Mouse (Mus musculus): ENCODE results near the gene Rnd2. TPM values are rescaled to one million over a fixed set of nuclear protein-coding genes. Genes with fewer than 3 reads are reported as not detected.
A peak's percentile ranks its signal among the peaks of the same experiment; 100 is the strongest.
"Not testable (repeated sequence)": the region's sequence is repeated elsewhere in the genome, so short reads cannot be mapped to it uniquely, and the experiment has no call there.

Gene Rnd2
- polyA plus RNA-seq, 1 experiment from 2014 or later = 51.0 TPM

GRCm38 (mm10) chr11:101424925-101425813 lies 39.6 kb upstream of the Rnd2 start, which contains the start of the genes Rundc1 and Ptges3l:
Rundc1 (plus strand) TSS chr11:101425085.
Ptges3l (minus strand) TSS chr11:101425333.
- peak within 1 kb of the TSS; percentile 80 for H3K4me2 ChIP-seq (replicated peaks)
- H3K36me3 ChIP-seq (replicated peaks; ENCODE audit: control insufficient read depth, insufficient read depth) = peaks cover 13% of the 10 kb centered on the region
- H3K4me1 ChIP-seq (replicated peaks; ENCODE audit: control insufficient read depth, insufficient read depth, low read length) = peaks cover 16% of the 10 kb centered on the region
- H3K9me3 ChIP-seq (ENCODE audit: control insufficient read depth, low read length) = no peaks in the 10 kb centered on the region
- H3K4me3 ChIP-seq (replicated peaks; ENCODE audit: low read length) = peak within 1 kb of the TSS; percentile 76
- H3K9ac ChIP-seq = peak within 1 kb of the TSS; percentile 71
- ATAC-seq (ENCODE audit: low FRiP score) (peak; percentile 94), DNase-seq (ENCODE audit: low spot score) (peak; percentile 97)
- WGBS = under 1% methylated on average over 77 of the region's 81 CpGs
- H3K27ac ChIP-seq = peak within 1 kb of the TSS; percentile 83
- H3K27me3 ChIP-seq (ENCODE audit: control insufficient read depth, insufficient read depth, low read length) = no peaks in the 10 kb centered on the region

GRCm38 (mm10) chr11:101426165-101426564 lies 38.6 kb upstream of the Rnd2 start:
- DNase-seq (ENCODE audit: low spot score) (no peak), ATAC-seq (ENCODE audit: low FRiP score) (no peak)
- 68% methylated on average over 8 of the region's 8 CpGs for WGBS
- Histone ChIP-seq H3K9ac (peak overlapping the region; percentile 71), H3K4me1 (replicated peaks; ENCODE audit: control insufficient read depth, insufficient read depth, low read length) (peaks cover 16% of the 10 kb centered on the region), H3K36me3 (replicated peaks; ENCODE audit: control insufficient read depth, insufficient read depth) (peaks cover 23% of the 10 kb centered on the region), H3K27me3 (ENCODE audit: control insufficient read depth, insufficient read depth, low read length) (no peaks in the 10 kb centered on the region), H3K9me3 (ENCODE audit: control insufficient read depth, low read length) (no peaks in the 10 kb centered on the region), H3K4me3 (replicated peaks; ENCODE audit: low read length) (peak overlapping the region; percentile 76), H3K27ac (no peak overlapping the region), H3K4me2 (replicated peaks) (peak overlapping the region; percentile 80)

- Histone ChIP-seq H3K4me1 (replicated peaks; ENCODE audit: control insufficient read depth, insufficient read depth, low read length) (peaks cover 3% of the 10 kb centered on the region), H3K36me3 (replicated peaks; ENCODE audit: control insufficient read depth, insufficient read depth) (peaks cover 71% of the 10 kb centered on the region), H3K4me3 (replicated peaks; ENCODE audit: low read length) (no peak overlapping the region), H3K27me3 (ENCODE audit: control insufficient read depth, insufficient read depth, low read length) (no peaks in the 10 kb centered on the region), H3K9me3 (ENCODE audit: control insufficient read depth, low read length) (no peaks in the 10 kb centered on the region), H3K4me2 (replicated peaks) (no peak overlapping the region), H3K9ac (no peak overlapping the region), H3K27ac (no peak overlapping the region)
- WGBS = 93% methylated on average over 9 of the region's 9 CpGs
- ATAC-seq (ENCODE audit: low FRiP score) = no peak
- DNase-seq (ENCODE audit: low spot score) = no peak
These were observed 33.5 kb upstream of the Rnd2 start for GRCm38 (mm10) chr11:101431327-101431726.

- Histone ChIP-seq H3K4me3 (replicated peaks; ENCODE audit: low read length) (no peak overlapping the region), H3K4me2 (replicated peaks) (no peak overlapping the region), H3K9ac (no peak overlapping the region), H3K27ac (no peak overlapping the region), H3K36me3 (replicated peaks; ENCODE audit: control insufficient read depth, insufficient read depth) (peaks cover 71% of the 10 kb centered on the region), H3K27me3 (ENCODE audit: control insufficient read depth, insufficient read depth, low read length) (no peaks in the 10 kb centered on the region), H3K9me3 (ENCODE audit: control insufficient read depth, low read length) (no peaks in the 10 kb centered on the region), H3K4me1 (replicated peaks; ENCODE audit: control insufficient read depth, insufficient read depth, low read length) (no peaks in the 10 kb centered on the region)
- no peak for DNase-seq (ENCODE audit: low spot score)
- 86% methylated on average over 13 of the region's 13 CpGs for WGBS
- no peak for ATAC-seq (ENCODE audit: low FRiP score)
These were observed 31.4 kb upstream of the Rnd2 start for GRCm38 (mm10) chr11:101433396-101433795.

- no peaks in the 10 kb centered on the region for H3K27me3 ChIP-seq (ENCODE audit: control insufficient read depth, insufficient read depth, low read length)
- no peaks in the 10 kb centered on the region for H3K4me1 ChIP-seq (replicated peaks; ENCODE audit: control insufficient read depth, insufficient read depth, low read length)
- H3K9ac ChIP-seq = no peak overlapping the region
- WGBS = 89% methylated on average over 4 of the region's 4 CpGs
- H3K36me3 ChIP-seq (replicated peaks; ENCODE audit: control insufficient read depth, insufficient read depth) = peaks cover 52% of the 10 kb centered on the region
- H3K9me3 ChIP-seq (ENCODE audit: control insufficient read depth, low read length) = no peaks in the 10 kb centered on the region
- no peak for DNase-seq (ENCODE audit: low spot score)
- no peak overlapping the region for H3K27ac ChIP-seq
- H3K4me2 ChIP-seq (replicated peaks) = no peak overlapping the region
- ATAC-seq (ENCODE audit: low FRiP score) = no peak
- no peak overlapping the region for H3K4me3 ChIP-seq (replicated peaks; ENCODE audit: low read length)
These were observed 29.0 kb upstream of the Rnd2 start for GRCm38 (mm10) chr11:101435831-101436230.

GRCm38 (mm10) chr11:101436916-101437315 lies 27.9 kb upstream of the Rnd2 start:
- Histone ChIP-seq H3K27me3 (ENCODE audit: control insufficient read depth, insufficient read depth, low read length) (no peaks in the 10 kb centered on the region), H3K9me3 (ENCODE audit: control insufficient read depth, low read length) (no peaks in the 10 kb centered on the region), H3K4me3 (replicated peaks; ENCODE audit: low read length) (no peak overlapping the region), H3K9ac (no peak overlapping the region), H3K36me3 (replicated peaks; ENCODE audit: control insufficient read depth, insufficient read depth) (peaks cover 41% of the 10 kb centered on the region), H3K4me1 (replicated peaks; ENCODE audit: control insufficient read depth, insufficient read depth, low read length) (no peaks in the 10 kb centered on the region), H3K4me2 (replicated peaks) (no peak overlapping the region), H3K27ac (no peak overlapping the region)
- ATAC-seq (ENCODE audit: low FRiP score) = no peak
- WGBS = 41% methylated on average over 4 of the region's 4 CpGs
- no peak for DNase-seq (ENCODE audit: low spot score)

GRCm38 (mm10) chr11:101438006-101438405 lies 26.8 kb upstream of the Rnd2 start:
- not testable (repeated sequence) for H3K27me3 ChIP-seq (ENCODE audit: control insufficient read depth, insufficient read depth, low read length); H3K9ac ChIP-seq; H3K9me3 ChIP-seq (ENCODE audit: control insufficient read depth, low read length); H3K4me1 ChIP-seq (replicated peaks; ENCODE audit: control insufficient read depth, insufficient read depth, low read length); H3K4me2 ChIP-seq (replicated peaks); H3K4me3 ChIP-seq (replicated peaks; ENCODE audit: low read length); DNase-seq (ENCODE audit: low spot score); ATAC-seq (ENCODE audit: low FRiP score); H3K27ac ChIP-seq
- 52% methylated on average over 3 of the region's 3 CpGs for WGBS
- H3K36me3 ChIP-seq (replicated peaks; ENCODE audit: control insufficient read depth, insufficient read depth) = peaks cover 32% of the 10 kb centered on the region

- peak overlapping the region; percentile 38 for H3K4me2 ChIP-seq (replicated peaks)
- not testable (repeated sequence) for DNase-seq (ENCODE audit: low spot score); H3K9ac ChIP-seq; H3K27me3 ChIP-seq (ENCODE audit: control insufficient read depth, insufficient read depth, low read length); H3K27ac ChIP-seq; ATAC-seq (ENCODE audit: low FRiP score); H3K9me3 ChIP-seq (ENCODE audit: control insufficient read depth, low read length)
- 44% methylated on average over 15 of the region's 15 CpGs for WGBS
- H3K4me1 ChIP-seq (replicated peaks; ENCODE audit: control insufficient read depth, insufficient read depth, low read length) = peaks cover 14% of the 10 kb centered on the region
- peak overlapping the region; percentile 18 for H3K4me3 ChIP-seq (replicated peaks; ENCODE audit: low read length)
- H3K36me3 ChIP-seq (replicated peaks; ENCODE audit: control insufficient read depth, insufficient read depth) = peaks cover 31% of the 10 kb centered on the region
These were observed 23.2 kb upstream of the Rnd2 start for GRCm38 (mm10) chr11:101441450-101442126.

GRCm38 (mm10) chr11:101442127-101442693 lies 22.6 kb upstream of the Rnd2 start, which contains the start of gene Rpl27:
Rpl27 (plus strand) TSS chr11:101442298.
- H3K4me2 ChIP-seq (replicated peaks) = peak within 1 kb of the TSS; percentile 97
- peaks cover 14% of the 10 kb centered on the region for H3K4me1 ChIP-seq (replicated peaks; ENCODE audit: control insufficient read depth, insufficient read depth, low read length)
- peak; percentile 100 for ATAC-seq (ENCODE audit: low FRiP score)
- peaks cover 31% of the 10 kb centered on the region for H3K36me3 ChIP-seq (replicated peaks; ENCODE audit: control insufficient read depth, insufficient read depth)
- WGBS = 0% methylated on average over 42 of the region's 42 CpGs
- H3K9ac ChIP-seq = peak within 1 kb of the TSS; percentile 93
- H3K9me3 ChIP-seq (ENCODE audit: control insufficient read depth, low read length) = no peaks in the 10 kb centered on the region
- peak within 1 kb of the TSS; percentile 77 for H3K4me3 ChIP-seq (replicated peaks; ENCODE audit: low read length)
- peak within 1 kb of the TSS; percentile 94 for H3K27ac ChIP-seq
- H3K27me3 ChIP-seq (ENCODE audit: control insufficient read depth, insufficient read depth, low read length) = no peaks in the 10 kb centered on the region
- peak; percentile 98 for DNase-seq (ENCODE audit: low spot score)

All from hindbrain, embryonic 14.5 days (tissue).